Mouse (Mus musculus) G1E (cell line): ENCODE results near the gene Kbtbd12.

Experiments
- CTCF ChIP-seq: IDR thresholded peaks from 2 replicates; pipeline ENCODE4 v1.5.1; 2012; ENCODE audit warnings: low read depth, low read length, inconsistent platforms, mixed read lengths
- POLR2AphosphoS5 ChIP-seq: IDR thresholded peaks from 2 replicates; pipeline ENCODE4 v1.6.1; 2012; ENCODE audit warnings: low read depth, low read length, inconsistent platforms; ENCODE audit not compliant: insufficient replicate concordance

DNA sequence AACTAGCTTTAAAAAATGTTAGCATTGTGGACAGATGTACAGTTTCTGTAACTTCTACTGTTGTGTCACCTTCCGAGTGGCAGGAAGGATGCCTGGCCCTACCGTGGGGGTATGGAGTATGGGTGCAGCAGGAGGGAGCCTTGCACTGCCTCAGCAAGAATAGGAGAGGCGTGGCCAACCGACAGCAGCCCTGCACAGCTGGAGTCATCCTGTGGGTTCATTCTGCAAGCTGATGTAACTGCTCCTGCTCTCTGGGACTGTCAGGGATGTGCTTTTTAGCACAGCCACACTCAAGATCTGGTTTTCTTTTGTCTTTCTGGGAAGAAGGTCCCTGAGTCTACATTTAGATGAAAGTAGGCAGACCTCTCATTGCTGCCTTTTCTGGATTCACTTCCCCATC, 80.2 kb downstream of the Kbtbd12 start:
- TF ChIP-seq CTCF (no peak), POLR2AphosphoS5 (no peak)
